Mouse (Mus musculus): ENCODE data around the gene Tmem184c. TPM values are rescaled to one million over a fixed set of nuclear protein-coding genes. Genes with fewer than 3 reads are reported as not detected.

The Tmem184c gene
- polyA plus RNA-seq (2015; fragmentation: Nextera tagmentation; extraction: Ambion mirVana): 65.7 and 66.7 TPM in 2 replicates

DNA sequence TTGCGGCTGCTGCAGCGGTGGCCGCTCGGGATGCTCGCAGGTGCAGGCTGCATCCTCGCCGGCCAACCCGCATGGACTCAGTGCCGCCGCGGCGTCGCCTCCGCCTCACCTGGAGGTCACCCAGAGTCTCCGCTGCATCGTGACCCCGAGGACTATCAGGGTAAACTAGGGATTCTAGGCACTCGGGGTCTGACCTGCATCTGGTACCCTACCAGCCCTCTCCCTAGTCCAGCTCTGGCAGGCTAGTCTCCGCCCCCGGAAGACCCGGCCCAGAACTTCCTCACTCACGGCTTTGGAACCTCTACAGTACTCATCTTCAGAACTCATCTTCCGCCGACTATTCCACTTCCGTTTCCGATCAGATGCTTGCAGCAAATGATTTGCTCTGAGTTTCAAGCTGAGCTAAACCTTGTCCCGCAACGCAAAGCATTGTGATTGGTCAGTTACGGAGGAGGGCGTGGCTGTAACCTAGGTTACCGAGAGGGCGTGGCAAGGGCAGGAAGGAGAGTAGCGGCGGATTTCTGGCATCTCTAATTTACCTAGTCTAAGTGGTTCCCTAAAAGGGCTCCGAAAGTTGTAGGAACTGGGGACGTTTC lies at the start of gene Tmem184c:
TSS of gene Tmem184c (minus strand) at position 325 of the 596 bp plus-strand sequence.

DNA sequence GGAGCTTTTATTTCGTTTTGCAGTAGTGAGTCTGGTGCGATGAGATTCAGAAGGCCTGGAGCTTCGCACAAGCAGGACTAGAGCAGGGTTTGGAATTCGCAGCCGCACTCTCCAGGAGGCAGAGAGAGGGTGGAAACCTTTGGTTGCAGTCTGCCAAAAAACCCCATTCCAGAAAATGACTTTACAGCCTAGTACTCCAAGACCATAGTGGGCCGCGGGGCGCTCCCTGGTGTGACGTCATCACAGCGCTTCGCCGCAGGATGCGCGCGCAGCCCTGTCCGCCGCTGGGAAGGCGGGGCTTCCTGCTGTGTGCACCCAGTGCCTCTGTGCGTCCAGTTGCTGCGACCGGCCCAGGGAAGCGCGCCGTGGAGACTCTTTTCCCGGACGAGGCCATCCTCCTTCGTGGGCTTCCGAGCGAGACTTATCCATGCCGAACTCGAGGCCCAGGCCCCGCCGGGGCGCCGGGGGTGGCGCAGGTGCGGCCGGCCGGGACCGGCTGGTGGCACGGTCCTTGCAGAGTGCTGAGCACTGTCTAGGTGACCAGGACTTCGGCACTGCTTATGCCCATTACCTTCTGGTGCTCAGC lies 61.3 kb downstream of the Tmem184c start, which contains the start of gene Prmt9:
TSS of gene Prmt9 (plus strand) at position 277 of the 586 bp plus-strand sequence.

Other genes starting within 250 kb of the Tmem184c start
- gene Arhgap10, start 92.7 kb downstream of the Tmem184c start, polyA plus RNA-seq (2015; fragmentation: Nextera tagmentation; extraction: Ambion mirVana): 4.8 and 5.6 TPM in 2 replicates
- 24.5 and 25.8 TPM in 2 replicates for gene Prmt9, start 61.3 kb downstream of the Tmem184c start, polyA plus RNA-seq (2015; fragmentation: Nextera tagmentation; extraction: Ambion mirVana)
- gene Ednra, start 113.8 kb upstream of the Tmem184c start, polyA plus RNA-seq (2015; fragmentation: Nextera tagmentation; extraction: Ambion mirVana): 6.0 and 6.1 TPM in 2 replicates

Measured in neural tube, postnatal 0 days (tissue).